Mouse (Mus musculus) megakaryocyte, adult 5-6 weeks (primary cell): ENCODE data around the gene Plekhg6. TPM values are rescaled to one million over a fixed set of nuclear protein-coding genes. Genes with fewer than 3 reads are reported as not detected.

Source experiments
- ATAC-seq: 2 replicates; pipeline ENCODE4 v1.8.0; 2016; ENCODE audit warnings: mild to moderate bottlenecking, inconsistent platforms; ENCODE audit not compliant: poor library complexity, severe bottlenecking
- total RNA-seq, 2 experiments: library from RNA; stranded (forward) in 1 of 2; stranded (reverse) in 1 of 2; fragments of 153-499, 151-499 nt in 1 of 2; fragments of 221-1000, 200-1000 nt in 1 of 2; gene quantifications; 2 replicates each; pipeline versions ENCODE4 v1.2.3 to v1.2.4; 2015 to 2017

Gene Plekhg6
- total RNA-seq, 2 experiments from 2014 or later: not detected

DNA sequence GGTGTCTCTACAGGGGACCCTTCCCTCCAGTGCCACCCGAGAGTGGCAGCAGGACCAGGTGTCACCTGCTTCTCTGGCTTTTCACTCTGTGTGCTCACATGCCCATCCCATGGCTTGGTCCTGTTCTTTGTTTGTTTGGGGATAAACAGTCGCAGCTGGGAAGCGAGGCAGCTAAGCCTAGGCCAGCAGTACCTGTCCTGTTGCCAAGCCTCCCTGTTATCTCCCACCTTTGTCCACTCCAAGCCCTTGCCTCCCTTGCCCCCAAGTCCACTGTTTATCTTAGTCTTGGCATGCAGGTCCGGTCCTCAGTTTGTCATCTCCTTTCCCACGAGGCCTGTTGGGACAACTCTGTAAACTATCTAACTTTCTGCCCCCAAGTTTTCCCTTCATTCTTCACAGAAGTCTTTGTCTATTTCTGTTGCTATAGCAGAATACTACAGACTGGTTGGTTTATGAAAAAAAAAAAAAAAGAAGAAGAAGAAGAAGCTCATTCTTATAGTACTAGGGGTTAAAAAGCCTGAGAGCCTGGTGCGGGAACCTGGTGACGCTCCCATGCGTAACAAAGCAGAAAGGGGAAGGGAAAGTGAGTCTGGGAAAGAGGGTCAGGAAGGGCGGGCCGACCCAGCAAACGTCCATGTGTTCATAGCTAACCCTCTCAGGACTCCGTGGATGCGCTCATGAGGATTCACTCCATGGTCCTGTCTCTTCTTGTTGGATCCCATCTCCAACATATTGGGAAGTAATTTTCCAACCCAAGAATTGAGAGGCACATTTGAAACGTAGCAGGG lies 47.3 kb downstream of the Plekhg6 start:
- ATAC-seq: peak; percentile 85

DNA sequence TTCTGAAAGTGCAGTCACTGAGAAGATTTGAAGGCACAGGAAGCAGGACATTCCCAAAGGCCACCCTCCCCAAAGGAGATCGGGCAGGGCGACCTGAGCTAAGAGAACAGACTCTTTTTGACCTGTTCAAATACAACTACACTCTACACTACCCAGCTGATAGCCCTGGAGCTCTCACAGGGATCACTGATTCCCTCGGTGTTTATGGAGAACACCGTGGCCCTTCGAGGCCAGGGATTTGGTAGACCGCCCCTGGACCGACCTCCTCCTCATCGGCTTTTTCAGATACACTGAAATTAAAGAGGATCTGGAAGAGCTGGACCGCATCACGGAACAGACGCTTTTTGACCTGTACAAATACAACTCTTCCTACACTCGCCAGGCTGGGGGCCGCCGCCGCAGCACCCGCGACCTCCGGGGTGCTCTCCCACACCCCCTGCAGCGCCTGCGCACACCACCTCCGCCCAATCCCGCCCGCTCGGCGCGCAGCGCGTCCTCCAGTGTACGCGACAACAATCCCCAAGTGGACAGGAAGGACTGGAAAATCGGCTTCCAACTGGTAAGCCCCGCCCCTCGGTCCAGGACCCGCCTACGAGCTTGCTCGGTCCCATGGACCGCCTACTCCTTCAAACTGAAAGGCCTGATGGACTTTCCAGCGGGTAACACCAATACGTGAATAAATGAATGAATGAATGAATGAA lies 49.8 kb downstream of the Plekhg6 start:
- ATAC-seq: peak; percentile 55

DNA sequence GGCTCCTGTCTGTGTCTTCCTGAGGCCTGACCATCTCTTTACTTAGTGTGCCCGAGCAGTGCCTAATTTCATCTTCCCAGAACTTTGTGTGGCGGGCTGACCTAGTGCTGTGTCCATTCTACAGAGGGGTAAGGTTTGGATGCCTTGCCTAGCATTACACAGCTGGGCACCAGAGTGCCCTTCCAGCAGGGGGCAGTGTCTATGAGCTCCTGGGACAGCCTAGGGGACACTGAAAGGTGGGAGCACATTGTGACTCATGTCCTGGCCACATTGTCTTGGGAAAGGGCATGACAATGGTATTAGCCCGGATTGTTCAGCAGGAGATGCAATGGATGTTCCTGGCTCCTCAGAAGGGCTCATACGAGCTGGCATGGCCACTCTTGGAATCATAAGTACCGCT lies 52.4 kb downstream of the Plekhg6 start:
- ATAC-seq: peak; percentile 77

- ATAC-seq: no peak
These were observed 55.3 kb downstream of the Plekhg6 start for GRCm38 (mm10) chr6:125325337-125325736.

DNA sequence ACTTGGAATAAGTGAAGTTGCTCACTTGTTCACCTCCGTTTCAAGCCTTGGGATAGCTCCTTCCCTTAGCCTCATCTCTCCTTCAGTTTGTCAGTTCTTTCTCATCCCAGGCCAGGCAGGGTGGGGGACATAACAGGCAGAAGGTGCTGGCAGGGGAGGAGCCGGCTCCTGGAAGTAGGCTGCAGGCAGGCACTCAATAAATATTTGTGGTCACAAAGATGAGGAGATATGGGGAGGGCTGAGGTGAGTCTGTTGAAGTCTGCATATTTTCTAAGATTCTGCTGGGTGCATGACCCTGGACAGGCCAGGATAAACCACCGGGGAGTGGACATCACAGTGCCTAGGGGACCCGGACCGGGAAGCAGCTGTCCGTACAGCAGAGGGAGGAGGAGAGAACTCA lies 57.0 kb downstream of the Plekhg6 start:
- no peak for ATAC-seq

DNA sequence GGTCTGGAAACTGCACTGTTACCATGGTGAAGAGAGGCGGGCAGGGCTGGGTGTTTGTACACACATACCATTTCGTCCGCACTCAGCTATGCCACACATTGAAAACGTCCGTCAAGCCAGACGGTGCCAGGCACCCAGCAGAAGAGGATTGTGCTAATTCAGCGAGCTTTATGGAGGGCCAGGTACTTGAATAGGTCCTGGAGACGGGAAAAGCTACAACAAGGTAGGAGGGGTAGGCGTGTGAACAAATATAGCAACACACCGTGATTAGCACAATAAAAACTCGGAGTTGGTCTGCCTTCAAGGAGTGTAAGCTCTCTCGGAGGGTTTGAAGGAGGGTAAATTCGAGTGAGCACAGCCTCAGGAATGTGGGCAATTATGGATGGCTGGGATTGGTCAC lies 57.8 kb downstream of the Plekhg6 start:
- no peak for ATAC-seq

DNA sequence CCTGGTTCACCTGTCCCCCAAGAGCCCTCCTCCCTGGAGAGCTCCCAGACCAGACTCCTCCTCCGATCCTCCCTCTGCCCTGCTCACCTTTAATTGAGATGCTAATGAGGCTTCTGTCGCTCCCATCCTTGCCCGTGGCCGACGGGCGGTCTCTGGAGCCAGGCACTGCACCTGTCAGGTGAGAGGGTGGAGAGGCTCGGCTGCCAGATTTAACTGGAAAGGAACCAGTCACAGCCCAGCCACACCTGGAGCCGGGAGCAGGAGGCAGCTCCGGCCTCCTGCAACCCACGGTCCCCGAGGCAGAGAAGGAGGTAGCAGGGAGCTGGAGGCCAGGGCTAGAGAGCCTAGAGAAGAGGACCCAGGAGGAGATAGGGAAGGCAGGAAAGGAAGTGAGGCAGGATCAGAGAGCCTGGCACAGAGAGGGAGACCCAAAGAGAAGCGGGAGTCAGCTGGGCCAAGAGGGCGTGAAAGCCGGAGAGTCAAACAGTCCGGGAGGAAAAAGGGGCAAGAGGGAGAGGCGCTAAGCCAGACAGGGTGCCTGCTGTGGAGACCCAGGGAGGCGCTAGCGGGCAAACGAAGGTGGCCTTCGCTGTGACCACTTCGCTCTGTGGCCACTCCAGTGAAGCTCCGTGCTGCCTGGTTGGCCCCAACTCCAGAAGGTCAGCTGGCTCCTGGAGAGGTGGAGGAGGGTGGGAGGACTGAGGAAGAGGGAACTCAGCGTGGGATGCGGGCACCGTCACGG lies 59.3 kb downstream of the Plekhg6 start:
- no peak for ATAC-seq

- ATAC-seq: no peak
These were observed 60.3 kb downstream of the Plekhg6 start, which contains the start of gene Scnn1a for GRCm38 (mm10) chr6:125320323-125320722. Gene Scnn1a (plus strand): TSS chr6:125320659.

DNA sequence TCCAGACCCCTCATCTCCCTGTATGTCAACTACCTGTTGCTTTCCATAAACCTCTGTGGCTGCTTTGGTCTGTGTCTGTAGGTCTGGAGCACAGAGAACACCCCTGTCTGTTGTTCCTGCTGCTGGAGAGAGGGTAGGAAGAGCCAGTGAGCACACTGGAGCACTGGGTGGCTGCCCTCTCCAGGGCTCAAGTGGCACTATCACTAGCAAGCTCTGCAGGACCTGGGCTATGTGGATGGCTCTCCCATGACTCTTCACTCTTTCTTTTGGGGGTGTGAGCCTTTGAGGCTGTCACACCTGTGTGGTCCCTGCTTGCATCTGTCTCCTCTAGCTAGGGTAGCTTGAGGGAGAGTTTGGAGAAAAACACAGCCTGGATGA lies 60.7 kb downstream of the Plekhg6 start:
- ATAC-seq: no peak

DNA sequence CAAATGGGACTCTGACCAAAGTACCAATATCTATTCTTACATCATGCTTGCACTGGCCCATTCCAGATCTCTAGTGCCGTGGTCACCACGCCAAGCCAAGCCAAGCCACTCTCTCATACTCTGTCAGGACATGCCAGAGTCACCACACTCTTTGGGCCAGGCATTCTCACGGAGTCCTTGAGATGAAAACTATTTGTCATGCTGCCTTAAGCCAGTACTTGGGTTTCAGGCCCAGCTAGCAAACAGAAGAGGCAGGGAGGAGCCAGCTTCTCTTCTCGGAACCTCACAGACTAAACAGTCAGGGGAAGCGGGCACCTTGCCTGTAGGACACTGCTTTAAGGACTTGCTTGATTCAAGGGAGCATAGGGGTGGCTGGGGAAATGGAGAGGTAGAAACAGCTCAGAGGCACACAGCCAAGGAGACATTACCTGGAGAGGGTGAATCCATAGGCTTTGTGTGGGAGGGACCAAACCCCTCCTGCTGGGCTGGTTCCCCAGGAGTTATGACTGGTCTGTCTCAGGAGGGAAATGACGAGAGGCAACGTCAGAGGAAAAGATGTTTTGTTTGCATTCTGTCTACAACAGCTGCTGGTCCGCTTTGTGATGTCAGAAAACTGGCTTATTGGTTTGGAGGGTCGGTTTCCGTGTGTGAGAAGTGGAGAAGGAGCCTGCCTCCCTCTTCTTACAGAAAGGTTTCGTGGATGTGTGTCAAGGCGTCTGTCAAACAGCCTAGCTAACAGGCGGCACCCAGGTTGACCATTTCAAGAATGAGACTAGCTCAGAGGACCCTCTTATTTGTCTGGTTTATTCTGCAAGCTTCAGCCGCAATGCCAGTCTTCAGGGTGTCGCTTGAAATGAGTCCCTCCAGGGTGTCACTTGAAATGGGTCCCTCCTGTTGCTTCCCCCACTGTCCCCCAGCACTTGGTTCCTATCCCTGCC lies 61.3 kb downstream of the Plekhg6 start:
- ATAC-seq: no peak

DNA sequence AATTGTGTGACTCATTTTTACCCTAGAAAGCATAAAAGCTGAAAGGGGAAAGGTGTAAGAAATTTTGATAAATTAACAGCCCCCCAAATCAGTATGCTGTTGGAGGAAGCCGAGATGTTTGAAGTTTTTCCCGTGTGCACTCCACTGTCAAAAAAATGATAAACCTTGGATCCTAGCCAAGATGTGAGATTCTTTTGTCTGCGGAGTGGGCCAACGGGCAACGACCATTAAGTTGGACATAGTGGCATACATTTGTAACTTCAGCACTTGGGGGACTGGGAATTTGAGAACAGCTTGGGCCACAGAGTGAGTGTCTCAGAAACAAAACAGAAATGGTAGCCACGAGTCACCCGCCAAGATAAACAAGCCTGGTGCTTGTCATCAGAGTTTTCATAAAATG lies 63.5 kb downstream of the Plekhg6 start:
- no peak for ATAC-seq

DNA sequence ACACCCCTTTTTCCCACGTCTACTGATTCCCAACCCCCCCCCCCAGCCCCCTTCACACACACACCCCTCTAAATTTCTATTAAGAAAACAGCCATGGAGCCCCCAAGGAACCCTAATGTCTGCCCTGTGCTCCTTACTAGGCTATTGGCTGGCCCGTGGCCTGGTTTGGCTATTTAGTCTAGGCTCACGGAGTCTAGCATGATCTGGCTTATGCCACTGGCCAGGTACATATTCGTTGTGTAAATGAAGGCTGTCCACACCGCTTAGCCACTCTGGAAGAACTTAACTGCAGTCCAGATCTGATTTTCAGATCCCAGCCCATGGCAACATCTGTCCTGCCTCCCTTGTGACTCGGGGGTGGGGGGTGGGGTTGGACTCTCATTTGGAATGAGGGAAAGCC lies 65.8 kb downstream of the Plekhg6 start:
- no peak for ATAC-seq

GRCm38 (mm10) chr6:125314231-125314563 lies 66.4 kb downstream of the Plekhg6 start:
- ATAC-seq: no peak

DNA sequence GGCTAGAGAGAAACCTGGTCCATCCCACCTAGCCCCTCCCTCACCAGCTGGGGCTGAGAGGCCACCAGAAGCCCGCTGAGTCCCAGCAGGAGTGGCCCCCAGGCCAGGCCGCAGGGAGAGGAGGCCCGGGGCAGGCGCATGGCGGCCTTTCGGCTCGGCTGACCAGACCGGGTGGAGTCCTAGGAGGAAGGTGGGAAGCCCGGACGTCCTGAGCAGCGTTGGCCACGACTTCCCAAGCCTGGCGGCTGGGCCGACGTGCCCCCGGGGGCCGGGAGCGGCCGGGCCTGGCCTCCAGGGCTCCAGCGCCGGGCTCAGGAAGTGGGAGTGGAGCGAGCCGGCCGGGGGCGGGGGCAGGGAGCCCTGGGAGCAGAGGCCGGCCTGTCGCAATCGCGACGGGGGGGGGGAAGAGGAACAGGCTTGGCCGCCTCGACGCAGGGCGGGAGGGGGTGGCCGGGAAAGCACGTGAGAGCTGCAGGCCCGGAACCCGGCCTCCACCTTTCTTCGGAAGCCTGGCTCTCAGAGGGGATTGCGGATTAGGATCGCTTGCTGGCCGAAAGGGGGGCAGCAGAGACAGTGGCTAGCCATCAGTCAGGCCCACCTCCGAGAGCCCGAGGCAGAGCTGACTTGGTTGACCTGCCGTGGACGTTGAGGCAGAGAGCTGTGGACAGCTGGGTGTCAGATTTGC lies 66.9 kb downstream of the Plekhg6 start, which contains the start of gene Ltbr:
TSS of gene Ltbr (minus strand) at position 340 of the 685 bp plus-strand sequence.
- ATAC-seq: peak; percentile 98

Other genes with a start within 250 kb of the Plekhg6 start
- gene Nop2, start 248.9 kb downstream of the Plekhg6 start, total RNA-seq (2015): 8.5 and 12.1 TPM in 2 replicates
- gene Nop2, start 248.9 kb downstream of the Plekhg6 start, total RNA-seq (2017): 22.6 and 24.6 TPM in 2 replicates
- 18.6 and 20.1 TPM in 2 replicates for gene Iffo1, start 235.6 kb downstream of the Plekhg6 start, total RNA-seq (2015)
- gene Iffo1, start 235.6 kb downstream of the Plekhg6 start, total RNA-seq (2017): 14.3 and 21.7 TPM in 2 replicates
- gene Gapdh, start 214.3 kb downstream of the Plekhg6 start, total RNA-seq (2015): 2,892 and 2,923 TPM in 2 replicates
- 1,028 and 1,070 TPM in 2 replicates for gene Gapdh, start 214.3 kb downstream of the Plekhg6 start, total RNA-seq (2017)
- gene Ncapd2, start 189.1 kb downstream of the Plekhg6 start, total RNA-seq (2015): 195 and 225 TPM in 2 replicates
- gene Ncapd2, start 189.1 kb downstream of the Plekhg6 start, total RNA-seq (2017): 181 and 231 TPM in 2 replicates
- 91.9 and 106 TPM in 2 replicates for gene Mrpl51, start 189.0 kb downstream of the Plekhg6 start, total RNA-seq (2015)
- gene Mrpl51, start 189.0 kb downstream of the Plekhg6 start, total RNA-seq (2017): 72.8 and 81.9 TPM in 2 replicates
- gene Vamp1, start 165.2 kb downstream of the Plekhg6 start, total RNA-seq (2015): 12.6 and 13.9 TPM in 2 replicates
- gene Vamp1, start 165.2 kb downstream of the Plekhg6 start, total RNA-seq (2017): 7.9 and 8.9 TPM in 2 replicates
- 6.6 and 8.8 TPM in 2 replicates for gene Tapbpl, start 148.9 kb downstream of the Plekhg6 start, total RNA-seq (2015)
- 19.2 and 21.2 TPM in 2 replicates for gene Tapbpl, start 148.9 kb downstream of the Plekhg6 start, total RNA-seq (2017)
- gene Cd27, start 143.8 kb downstream of the Plekhg6 start, total RNA-seq (2015): 3.2 and 5.9 TPM in 2 replicates
- gene Cd27, start 143.8 kb downstream of the Plekhg6 start, total RNA-seq (2017): 3.5 and 3.6 TPM in 2 replicates
- gene Tuba3a, start 94.8 kb downstream of the Plekhg6 start, total RNA-seq (2015): not detected in 2 replicates
- not detected in 2 replicates for gene Tuba3a, start 94.8 kb downstream of the Plekhg6 start, total RNA-seq (2017)
- gene Ltbr, start 66.9 kb downstream of the Plekhg6 start, total RNA-seq (2015): 30.0 and 30.6 TPM in 2 replicates
- 57.1 and 59.9 TPM in 2 replicates for gene Ltbr, start 66.9 kb downstream of the Plekhg6 start, total RNA-seq (2017)
- gene Scnn1a, start 60.1 kb downstream of the Plekhg6 start, total RNA-seq (2015): 9.0 and 9.5 TPM in 2 replicates
- gene Scnn1a, start 60.1 kb downstream of the Plekhg6 start, total RNA-seq (2017): 0.99 and 1.6 TPM in 2 replicates
- 96.4 and 101 TPM in 2 replicates for gene Tnfrsf1a, start 31.4 kb downstream of the Plekhg6 start, total RNA-seq (2015)
- 90.2 and 116 TPM in 2 replicates for gene Tnfrsf1a, start 31.4 kb downstream of the Plekhg6 start, total RNA-seq (2017)
- 100 and 106 TPM in 2 replicates for gene Cd9, start 114.0 kb upstream of the Plekhg6 start, total RNA-seq (2015)
- 65.5 and 74.0 TPM in 2 replicates for gene Cd9, start 114.0 kb upstream of the Plekhg6 start, total RNA-seq (2017)
- 0.18 and 1.6 TPM in 2 replicates for gene Vwf, start 166.0 kb upstream of the Plekhg6 start, total RNA-seq (2015)
- 0.26 and 0.49 TPM in 2 replicates for gene Vwf, start 166.0 kb upstream of the Plekhg6 start, total RNA-seq (2017)